Mouse (Mus musculus) hindbrain, embryonic 16.5 days (tissue): ENCODE data around the gene Nup107. TPM values are rescaled to one million over a fixed set of nuclear protein-coding genes. Genes with fewer than 3 reads are reported as not detected.

ENCODE experiments used
- ATAC-seq: fragments of 200-750 bp; cut with Nextera tagmentation; 2 replicates; pipeline ENCODE4 v1.8.0; 2017; ENCODE audit warnings: moderate TSS enrichment, moderate library complexity
- H3K27ac ChIP-seq: fragments of 300-500 bp; sonication (generic); 2 replicates; pipeline ENCODE4 v1.5.1; 2014; ENCODE audit warnings: low read depth, mild to moderate bottlenecking, control low read depth, low read length, moderate library complexity
- H3K27me3 ChIP-seq: fragments of 300-500 bp; sonication (generic); replicated peaks from 2 replicates; pipeline ENCODE4 v1.6.1; 2014; ENCODE audit warnings: low read length; ENCODE audit not compliant: control insufficient read depth, insufficient read depth
- H3K36me3 ChIP-seq: fragments of 300-500 bp; sonication (generic); 2 replicates; pipeline ENCODE4 v1.6.1; 2014; ENCODE audit warnings: mild to moderate bottlenecking, low read length, moderate library complexity, mixed read lengths; ENCODE audit not compliant: control insufficient read depth, insufficient read depth
- H3K4me1 ChIP-seq: fragments of 300-500 bp; sonication (generic); 2 replicates; pipeline ENCODE4 v1.6.1; 2014; ENCODE audit warnings: low read depth, low read length; ENCODE audit not compliant: control insufficient read depth, insufficient read depth
- H3K4me2 ChIP-seq: fragments of 300-500 bp; sonication (generic); 2 replicates; pipeline ENCODE4 v1.6.1; 2014; ENCODE audit warnings: mild to moderate bottlenecking, low read length, control low read depth, moderate library complexity
- H3K4me3 ChIP-seq: fragments of 300-500 bp; sonication (generic); 2 replicates; pipeline ENCODE4 v1.5.1; 2014; ENCODE audit warnings: mild to moderate bottlenecking, low read length, control low read depth, moderate library complexity
- H3K9ac ChIP-seq: fragments of 300-500 bp; sonication (generic); 2 replicates; pipeline ENCODE4 v1.6.1; 2014; ENCODE audit warnings: low read depth, mild to moderate bottlenecking, control low read depth, low read length, moderate library complexity
- H3K9me3 ChIP-seq: fragments of 300-500 bp; sonication (generic); 2 replicates; pipeline ENCODE4 v1.6.1; 2014; ENCODE audit warnings: mild to moderate bottlenecking, low read length, moderate library complexity; ENCODE audit not compliant: control insufficient read depth
- WGBS: fragments of 180-500 bp; shearing (Covaris S2); extraction: QIAGEN DNeasy Blood & Tissue Kit; methylation state at CpG from one replicate; pipeline ENCODE4 v1.1.7; 2014; 5-methylcytosine and 5-hydroxymethylcytosine counted together
- polyA plus RNA-seq: library from polyadenylated mRNA; unstranded; fragments of >200 nt; fragmentation: Nextera tagmentation; extraction: Ambion mirVana; gene quantifications from 2 replicates; pipeline ENCODE4 v1.2.1, GENCODE M21; 2015

Gene Nup107
- polyA plus RNA-seq, 1 experiment from 2014 or later: 32.0 TPM

GRCm38 (mm10) chr10:117781021-117781725 is 11.3 kb downstream of the Nup107 start:
- H3K4me2 ChIP-seq: no peak overlapping the region
- H3K36me3 ChIP-seq: peaks cover 23% of the 10 kb centered on the region
- H3K27ac ChIP-seq: no peak overlapping the region
- ATAC-seq: no peak
- H3K27me3 ChIP-seq: no peaks in the 10 kb centered on the region
- H3K9me3 ChIP-seq: no peaks in the 10 kb centered on the region
- no peaks in the 10 kb centered on the region for H3K4me1 ChIP-seq
- no peak overlapping the region for H3K9ac ChIP-seq
- H3K4me3 ChIP-seq: no peak overlapping the region
- WGBS: 96% methylated on average over 17 of the region's 17 CpGs

GRCm38 (mm10) chr10:117780306-117780911 is 12.1 kb downstream of the Nup107 start:
- Histone ChIP-seq H3K4me1 (no peaks in the 10 kb centered on the region), H3K27ac (no peak overlapping the region), H3K27me3 (no peaks in the 10 kb centered on the region), H3K36me3 (peaks cover 22% of the 10 kb centered on the region), H3K4me3 (no peak overlapping the region), H3K9me3 (no peaks in the 10 kb centered on the region), H3K9ac (no peak overlapping the region), H3K4me2 (no peak overlapping the region)
- no peak for ATAC-seq
- WGBS: 92% methylated on average over 6 of the region's 6 CpGs

- Histone ChIP-seq H3K4me1 (no peaks in the 10 kb centered on the region), H3K27me3 (no peaks in the 10 kb centered on the region), H3K4me3 (no peak overlapping the region), H3K9me3 (no peaks in the 10 kb centered on the region), H3K36me3 (peaks cover 22% of the 10 kb centered on the region), H3K27ac (no peak overlapping the region), H3K4me2 (no peak overlapping the region), H3K9ac (no peak overlapping the region)
- no peak for ATAC-seq
- 88% methylated on average over 8 of the region's 8 CpGs for WGBS
Measured at GRCm38 (mm10) chr10:117779581-117780305, 12.8 kb downstream of the Nup107 start.

- H3K27me3 ChIP-seq: no peaks in the 10 kb centered on the region
- H3K9ac ChIP-seq: no peak overlapping the region
- no peak overlapping the region for H3K27ac ChIP-seq
- H3K4me3 ChIP-seq: no peak overlapping the region
- H3K4me2 ChIP-seq: no peak overlapping the region
- H3K9me3 ChIP-seq: no peaks in the 10 kb centered on the region
- WGBS: 91% methylated on average over 4 of the region's 4 CpGs
- no peak for ATAC-seq
- peaks cover 27% of the 10 kb centered on the region for H3K36me3 ChIP-seq
- H3K4me1 ChIP-seq: no peaks in the 10 kb centered on the region
Measured at GRCm38 (mm10) chr10:117778951-117779350, 13.6 kb downstream of the Nup107 start.

- 97% methylated on average over 12 of the region's 12 CpGs for whole genome bisulfite sequencing
- no peak for ATAC-seq
- Histone ChIP-seq H3K9ac (no peak overlapping the region), H3K4me1 (no peaks in the 10 kb centered on the region), H3K36me3 (peaks cover 28% of the 10 kb centered on the region), H3K4me2 (no peak overlapping the region), H3K9me3 (no peaks in the 10 kb centered on the region), H3K27me3 (no peaks in the 10 kb centered on the region), H3K4me3 (no peak overlapping the region), H3K27ac (no peak overlapping the region)
Measured at GRCm38 (mm10) chr10:117778328-117778910, 14.1 kb downstream of the Nup107 start.

GRCm38 (mm10) chr10:117777501-117778327 is 14.8 kb downstream of the Nup107 start:
- Histone ChIP-seq H3K27me3 (no peaks in the 10 kb centered on the region), H3K27ac (no peak overlapping the region), H3K9me3 (no peaks in the 10 kb centered on the region), H3K36me3 (peaks cover 27% of the 10 kb centered on the region), H3K4me2 (no peak overlapping the region), H3K9ac (no peak overlapping the region), H3K4me3 (no peak overlapping the region), H3K4me1 (no peaks in the 10 kb centered on the region)
- no peak for ATAC-seq
- 96% methylated on average over 17 of the region's 17 CpGs for WGBS

GRCm38 (mm10) chr10:117777103-117777470 is 15.4 kb downstream of the Nup107 start:
- Histone ChIP-seq H3K4me3 (no peak overlapping the region), H3K27me3 (no peaks in the 10 kb centered on the region), H3K4me1 (no peaks in the 10 kb centered on the region), H3K36me3 (peaks cover 30% of the 10 kb centered on the region), H3K4me2 (no peak overlapping the region), H3K9ac (no peak overlapping the region), H3K27ac (no peak overlapping the region), H3K9me3 (no peaks in the 10 kb centered on the region)
- 93% methylated on average over 3 of the region's 3 CpGs for WGBS
- ATAC-seq: no peak

GRCm38 (mm10) chr10:117776281-117777102 is 16.0 kb downstream of the Nup107 start:
- Histone ChIP-seq H3K4me2 (no peak overlapping the region), H3K27ac (no peak overlapping the region), H3K4me1 (no peaks in the 10 kb centered on the region), H3K9ac (no peak overlapping the region), H3K36me3 (peaks cover 30% of the 10 kb centered on the region), H3K9me3 (no peaks in the 10 kb centered on the region), H3K27me3 (no peaks in the 10 kb centered on the region), H3K4me3 (no peak overlapping the region)
- WGBS: 93% methylated on average over 12 of the region's 12 CpGs
- no peak for ATAC-seq
